Mouse (Mus musculus) left cerebral cortex, postnatal 10 days (tissue): ENCODE results near the gene Hnrnph1. TPM values are rescaled to one million over a fixed set of nuclear protein-coding genes. Genes with fewer than 3 reads are reported as not detected.
A peak's percentile ranks its signal among the peaks of the same experiment; 100 is the strongest.

Source experiments
- DNase-seq, 2 experiments: peaks; one replicate each; pipeline ENCODE4 v3.0.0; 2021 to 2022; ENCODE audit warnings: low spot score in 2 of 2, mixed read lengths in 1 of 2; ENCODE audit errors: extremely low spot score in 1 of 2
- intact Hi-C: fragments of 180-260 bp; cut with DNase I; formaldehyde crosslinking; loops from one replicate; pipeline ENCODE4 v1.15.1; 2025
- total RNA-seq, 2 experiments: library from RNA; stranded (reverse); gene quantifications; 2 replicates each; pipeline ENCODE4 v1.2.3; 2021

Gene Hnrnph1
- total RNA-seq, 2 experiments from 2014 or later: 242 to 260 TPM

- DNase-seq: no peak
- intact Hi-C loops: no loop called here
These were observed 5.8 kb upstream of the Hnrnph1 start for GRCm38 (mm10) chr11:50370969-50371368.

GRCm38 (mm10) chr11:50371399-50371841 lies 5.4 kb upstream of the Hnrnph1 start:
- intact Hi-C loops: no loop called here
- peak in 1 of 2 experiments; percentile 82 for DNase-seq

GRCm38 (mm10) chr11:50371911-50372310 lies 4.9 kb upstream of the Hnrnph1 start:
- intact Hi-C loops: no loop called here
- no peak for DNase-seq

GRCm38 (mm10) chr11:50373086-50373485 lies 3.7 kb upstream of the Hnrnph1 start:
- no peak for DNase-seq
- intact Hi-C loops: no loop called here

GRCm38 (mm10) chr11:50373621-50374020 lies 3.2 kb upstream of the Hnrnph1 start:
- intact Hi-C loops: no loop called here
- DNase-seq: no peak

GRCm38 (mm10) chr11:50374286-50375015 lies 2.3 kb upstream of the Hnrnph1 start:
- intact Hi-C loops: no loop called here
- DNase-seq: no peak

- DNase-seq: no peak
- intact Hi-C loops: no loop called here
These were observed 1.4 kb upstream of the Hnrnph1 start for GRCm38 (mm10) chr11:50375421-50375820.

- no peak for DNase-seq
- intact Hi-C loops: no loop called here
These were observed 517 bp upstream of the Hnrnph1 start for GRCm38 (mm10) chr11:50376156-50376790.

GRCm38 (mm10) chr11:50377892-50378684 lies 1.3 kb downstream of the Hnrnph1 start:
- intact Hi-C loops: no loop called here
- DNase-seq: peak; percentile 60 to 90

GRCm38 (mm10) chr11:50379023-50379752 lies 2.4 kb downstream of the Hnrnph1 start:
- no peak for DNase-seq
- intact Hi-C loops: no loop called here

- intact Hi-C loops: no loop called here
- no peak for DNase-seq
These were observed 4.5 kb downstream of the Hnrnph1 start for GRCm38 (mm10) chr11:50381311-50381710.

GRCm38 (mm10) chr11:50387167-50387679 lies 10.4 kb downstream of the Hnrnph1 start:
- intact Hi-C loops: no loop called here
- DNase-seq: no peak

GRCm38 (mm10) chr11:50387697-50388096 lies 10.9 kb downstream of the Hnrnph1 start:
- intact Hi-C loops: no loop called here
- no peak for DNase-seq

GRCm38 (mm10) chr11:50388217-50388929 lies 11.6 kb downstream of the Hnrnph1 start:
- intact Hi-C loops: no loop called here
- no peak for DNase-seq

GRCm38 (mm10) chr11:50389011-50389410 lies 12.2 kb downstream of the Hnrnph1 start:
- intact Hi-C loops: no loop called here
- DNase-seq: no peak

GRCm38 (mm10) chr11:50389616-50390015 lies 12.8 kb downstream of the Hnrnph1 start:
- intact Hi-C loops: no loop called here
- no peak for DNase-seq

GRCm38 (mm10) chr11:50391272-50391960 lies 14.6 kb downstream of the Hnrnph1 start:
- DNase-seq: no peak
- intact Hi-C loops: no loop called here

- intact Hi-C loops: no loop called here
- DNase-seq: no peak
These were observed 16.5 kb downstream of the Hnrnph1 start for GRCm38 (mm10) chr11:50393306-50393705.
